Mouse (Mus musculus) midbrain, embryonic 11.5 days (tissue): Measurements from ENCODE around the gene Ube4a. TPM values are rescaled to one million over a fixed set of nuclear protein-coding genes. Genes with fewer than 3 reads are reported as not detected.

ENCODE experiments used
- ATAC-seq: fragments of 200-750 bp; cut with Nextera tagmentation; 2 replicates; pipeline ENCODE4 v1.8.0; 2017; ENCODE audit warnings: moderate TSS enrichment, moderate library complexity; ENCODE audit not compliant: low FRiP score
- DNase-seq: peaks from one replicate; pipeline ENCODE4 v3.0.0; 2015; ENCODE audit warnings: low spot score; ENCODE audit errors: missing footprints
- H3K27ac ChIP-seq: fragments of 300-500 bp; sonication (generic); 2 replicates; pipeline ENCODE4 v1.5.1; 2014; ENCODE audit warnings: low read depth, low read length
- H3K27me3 ChIP-seq: fragments of 300-500 bp; sonication (generic); 2 replicates; pipeline ENCODE4 v1.6.1; 2014; ENCODE audit warnings: mild to moderate bottlenecking, low read length, moderate library complexity, mixed read lengths; ENCODE audit not compliant: control insufficient read depth, insufficient read depth
- H3K36me3 ChIP-seq: fragments of 300-500 bp; sonication (generic); 2 replicates; pipeline ENCODE4 v1.6.1; 2014; ENCODE audit warnings: mild to moderate bottlenecking, low read length, moderate library complexity, mixed read lengths; ENCODE audit not compliant: control insufficient read depth, insufficient read depth
- H3K4me1 ChIP-seq: fragments of 300-500 bp; sonication (generic); 2 replicates; pipeline ENCODE4 v1.6.1; 2014; ENCODE audit warnings: low read length; ENCODE audit not compliant: control insufficient read depth, insufficient read depth
- H3K4me2 ChIP-seq: fragments of 300-500 bp; sonication (generic); 2 replicates; pipeline ENCODE4 v1.6.1; 2014; ENCODE audit warnings: mild to moderate bottlenecking, moderate library complexity
- H3K4me3 ChIP-seq: fragments of 300-500 bp; sonication (generic); 2 replicates; pipeline ENCODE4 v1.5.1; 2014; ENCODE audit warnings: low read depth, low read length
- H3K9ac ChIP-seq: fragments of 300-500 bp; sonication (generic); 2 replicates; pipeline ENCODE4 v1.6.1; 2014; ENCODE audit warnings: low read length
- H3K9me3 ChIP-seq: fragments of 300-500 bp; sonication (generic); 2 replicates; pipeline ENCODE4 v1.6.1; 2016; ENCODE audit warnings: low read length; ENCODE audit not compliant: control insufficient read depth
- WGBS: fragments of 180-500 bp; shearing (Covaris S2); extraction: QIAGEN DNeasy Blood & Tissue Kit; methylation state at CpG from one replicate; pipeline ENCODE4 v1.1.7; 2014; 5-methylcytosine and 5-hydroxymethylcytosine counted together
- polyA plus RNA-seq: library from polyadenylated mRNA; unstranded; fragments of >200 nt; fragmentation: Nextera tagmentation; extraction: Ambion mirVana; gene quantifications from 2 replicates; pipeline ENCODE4 v1.2.1, GENCODE M21; 2014

Ube4a gene
- polyA plus RNA-seq, 1 experiment from 2014 or later = 37.2 TPM

GRCm38 (mm10) chr9:44985721-44986161, 20.3 kb upstream of the Ube4a start:
- Histone ChIP-seq H3K36me3 (no peaks in the 10 kb centered on the region), H3K27me3 (no peaks in the 10 kb centered on the region), H3K4me2 (no peak overlapping the region), H3K9me3 (no peaks in the 10 kb centered on the region), H3K9ac (no peak overlapping the region), H3K4me3 (no peak overlapping the region), H3K4me1 (no peaks in the 10 kb centered on the region), H3K27ac (no peak overlapping the region)
- 77% methylated on average over 3 of the region's 3 CpGs for WGBS
- DNase-seq (no peak), ATAC-seq (no peak)

GRCm38 (mm10) chr9:44983001-44983400, 17.6 kb upstream of the Ube4a start:
- no peak overlapping the region for H3K4me2 ChIP-seq
- WGBS = 88% methylated on average over 2 of the region's 2 CpGs
- H3K9me3 ChIP-seq = no peaks in the 10 kb centered on the region
- no peak overlapping the region for H3K9ac ChIP-seq
- H3K36me3 ChIP-seq = no peaks in the 10 kb centered on the region
- H3K4me1 ChIP-seq = no peaks in the 10 kb centered on the region
- DNase-seq (no peak), ATAC-seq (no peak)
- H3K27ac ChIP-seq = no peak overlapping the region
- H3K4me3 ChIP-seq = no peak overlapping the region
- no peaks in the 10 kb centered on the region for H3K27me3 ChIP-seq

GRCm38 (mm10) chr9:44982531-44982930, 17.1 kb upstream of the Ube4a start:
- H3K36me3 ChIP-seq = no peaks in the 10 kb centered on the region
- H3K4me1 ChIP-seq = no peaks in the 10 kb centered on the region
- no peak for ATAC-seq
- H3K4me2 ChIP-seq = no peak overlapping the region
- no peaks in the 10 kb centered on the region for H3K9me3 ChIP-seq
- no peaks in the 10 kb centered on the region for H3K27me3 ChIP-seq
- H3K27ac ChIP-seq = no peak overlapping the region
- H3K9ac ChIP-seq = no peak overlapping the region
- no peak for DNase-seq
- no peak overlapping the region for H3K4me3 ChIP-seq
- 87% methylated on average over 3 of the region's 3 CpGs for WGBS

- ATAC-seq = no peak
- WGBS = 88% methylated on average over 8 of the region's 8 CpGs
Measured at GRCm38 (mm10) chr9:44982081-44982480, 16.7 kb upstream of the Ube4a start.

GRCm38 (mm10) chr9:44981676-44982075, 16.3 kb upstream of the Ube4a start, which contains the start of gene Cd3d:
Gene Cd3d, plus strand, starts transcription at chr9:44981786.
- H3K27me3 ChIP-seq = no peaks in the 10 kb centered on the region
- DNase-seq (no peak), ATAC-seq (no peak)
- no peaks in the 10 kb centered on the region for H3K4me1 ChIP-seq
- 80% methylated on average over 4 of the region's 4 CpGs for WGBS
- H3K9me3 ChIP-seq = no peaks in the 10 kb centered on the region
- no peak within 1 kb of the TSS for H3K9ac ChIP-seq
- no peak within 1 kb of the TSS for H3K4me3 ChIP-seq
- no peaks in the 10 kb centered on the region for H3K36me3 ChIP-seq
- H3K27ac ChIP-seq = no peak within 1 kb of the TSS
- no peak within 1 kb of the TSS for H3K4me2 ChIP-seq

More at GRCm38 (mm10) chr9:44982081-44982480, 16.7 kb upstream of the Ube4a start:
- no peak for DNase-seq
- Histone ChIP-seq H3K9me3 (no peaks in the 10 kb centered on the region), H3K27ac (no peak overlapping the region), H3K9ac (no peak overlapping the region), H3K4me2 (no peak overlapping the region), H3K27me3 (no peaks in the 10 kb centered on the region), H3K36me3 (no peaks in the 10 kb centered on the region), H3K4me3 (no peak overlapping the region), H3K4me1 (no peaks in the 10 kb centered on the region)

- Histone ChIP-seq H3K4me2 (no peak overlapping the region), H3K9me3 (no peaks in the 10 kb centered on the region), H3K4me3 (no peak overlapping the region), H3K27ac (no peak overlapping the region), H3K4me1 (no peaks in the 10 kb centered on the region), H3K27me3 (no peaks in the 10 kb centered on the region), H3K9ac (no peak overlapping the region), H3K36me3 (no peaks in the 10 kb centered on the region)
- 89% methylated on average over 2 of the region's 2 CpGs for WGBS
- DNase-seq (no peak), ATAC-seq (no peak)
Measured at GRCm38 (mm10) chr9:44981104-44981503, 15.7 kb upstream of the Ube4a start.

GRCm38 (mm10) chr9:44980242-44980641, 14.8 kb upstream of the Ube4a start, which contains the start of gene Cd3g:
Gene Cd3g, minus strand, starts transcription at chr9:44980431.
- no peaks in the 10 kb centered on the region for H3K9me3 ChIP-seq
- ATAC-seq (no peak), DNase-seq (no peak)
- no peak within 1 kb of the TSS for H3K4me3 ChIP-seq
- H3K27ac ChIP-seq = no peak within 1 kb of the TSS
- H3K4me1 ChIP-seq = no peaks in the 10 kb centered on the region
- H3K9ac ChIP-seq = no peak within 1 kb of the TSS
- no peaks in the 10 kb centered on the region for H3K27me3 ChIP-seq
- H3K36me3 ChIP-seq = no peaks in the 10 kb centered on the region
- 63% methylated on average over 3 of the region's 3 CpGs for WGBS
- no peak within 1 kb of the TSS for H3K4me2 ChIP-seq

- 82% methylated on average over 7 of the region's 7 CpGs for WGBS
- Histone ChIP-seq H3K4me2 (no peak overlapping the region), H3K9ac (no peak overlapping the region), H3K9me3 (no peaks in the 10 kb centered on the region), H3K27me3 (no peaks in the 10 kb centered on the region), H3K27ac (no peak overlapping the region), H3K4me1 (no peaks in the 10 kb centered on the region), H3K36me3 (no peaks in the 10 kb centered on the region), H3K4me3 (no peak overlapping the region)
- ATAC-seq (no peak), DNase-seq (no peak)
Measured at GRCm38 (mm10) chr9:44979806-44980205, 14.4 kb upstream of the Ube4a start.

- Histone ChIP-seq H3K27me3 (no peaks in the 10 kb centered on the region), H3K4me2 (no peak overlapping the region), H3K4me3 (no peak overlapping the region), H3K4me1 (no peaks in the 10 kb centered on the region), H3K9me3 (no peaks in the 10 kb centered on the region), H3K27ac (no peak overlapping the region), H3K9ac (no peak overlapping the region), H3K36me3 (no peaks in the 10 kb centered on the region)
- DNase-seq (no peak), ATAC-seq (no peak)
- WGBS = 76% methylated on average over 6 of the region's 6 CpGs
Measured at GRCm38 (mm10) chr9:44977813-44978212, 12.4 kb upstream of the Ube4a start.

- Histone ChIP-seq H3K4me2 (no peak overlapping the region), H3K9me3 (no peaks in the 10 kb centered on the region), H3K9ac (no peak overlapping the region), H3K4me3 (no peak overlapping the region), H3K4me1 (peaks cover 8% of the 10 kb centered on the region), H3K27me3 (no peaks in the 10 kb centered on the region), H3K36me3 (no peaks in the 10 kb centered on the region), H3K27ac (no peak overlapping the region)
- DNase-seq (no peak), ATAC-seq (no peak)
- 83% methylated on average over 1 of the region's 1 CpGs for WGBS
Measured at GRCm38 (mm10) chr9:44969450-44969849, 4.0 kb upstream of the Ube4a start.
